Mouse (Mus musculus): Measurements from ENCODE around the gene Cdk18. TPM values are rescaled to one million over a fixed set of nuclear protein-coding genes. Genes with fewer than 3 reads are reported as not detected.

Cdk18 gene
- polyA plus RNA-seq, 1 experiment from 2014 or later, result 1.9 TPM

GRCm38 (mm10) chr1:132151908-132152307, 12.4 kb upstream of the Cdk18 start:
- no peaks in the 10 kb centered on the region for H3K27me3 ChIP-seq (replicated peaks; ENCODE audit: control insufficient read depth, insufficient read depth, low read length)
- H3K9me3 ChIP-seq (ENCODE audit: control insufficient read depth, low read length), result no peaks in the 10 kb centered on the region
- no peak overlapping the region for H3K4me3 ChIP-seq (replicated peaks; ENCODE audit: low read length)
- no peaks in the 10 kb centered on the region for H3K4me1 ChIP-seq (replicated peaks; ENCODE audit: control insufficient read depth, insufficient read depth, low read length)
- no peak overlapping the region for H3K27ac ChIP-seq (ENCODE audit: low read length)
- ATAC-seq, result no peak
- H3K9ac ChIP-seq (replicated peaks; ENCODE audit: low read depth, low read length), result no peak overlapping the region
- 74% methylated on average over 2 of the region's 2 CpGs for WGBS
- H3K36me3 ChIP-seq (ENCODE audit: control insufficient read depth, insufficient read depth), result no peaks in the 10 kb centered on the region
- H3K4me2 ChIP-seq (ENCODE audit: low read length), result no peak overlapping the region

DNA sequence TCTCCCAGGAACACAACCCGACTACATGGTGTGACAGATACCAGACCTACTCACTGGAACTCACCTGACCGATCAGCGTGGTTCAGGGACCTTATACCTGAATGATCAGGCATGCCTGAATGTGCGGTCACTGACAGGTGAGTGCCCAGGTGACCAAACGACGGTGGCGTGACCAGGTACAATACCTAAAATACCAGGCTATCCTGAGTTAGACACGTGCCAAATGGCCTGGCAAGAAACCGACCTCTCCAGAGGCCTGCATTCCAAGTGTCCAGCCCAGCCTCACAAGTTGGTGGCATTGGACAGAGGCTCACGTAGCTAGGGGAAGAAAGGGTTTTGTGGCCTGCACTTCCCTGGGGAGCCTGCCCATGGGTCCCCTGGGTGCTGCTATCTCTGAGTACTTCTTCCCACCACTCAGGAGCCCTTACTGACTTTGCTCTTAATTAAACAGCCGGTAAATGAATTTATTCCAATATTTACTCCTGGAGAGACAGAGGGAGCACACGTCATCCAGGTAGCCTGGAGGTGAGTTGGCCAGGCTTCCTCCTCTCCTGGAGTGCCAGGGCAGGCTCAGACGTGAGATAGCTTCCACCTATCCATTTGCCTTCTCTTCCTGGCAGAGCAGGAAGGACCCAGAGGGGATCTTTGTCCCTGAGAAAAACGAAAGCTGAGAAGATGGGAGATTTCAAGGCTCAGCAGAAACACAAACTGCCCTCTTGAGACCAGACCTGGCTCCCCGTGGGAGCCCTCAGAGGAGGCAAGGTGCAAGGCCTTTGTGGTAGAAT, 11.5 kb upstream of the Cdk18 start:
- no peak overlapping the region for H3K4me2 ChIP-seq (ENCODE audit: low read length)
- no peak overlapping the region for H3K9ac ChIP-seq (replicated peaks; ENCODE audit: low read depth, low read length)
- no peaks in the 10 kb centered on the region for H3K36me3 ChIP-seq (ENCODE audit: control insufficient read depth, insufficient read depth)
- WGBS, result 70% methylated on average over 15 of the region's 15 CpGs
- no peak overlapping the region for H3K4me3 ChIP-seq (replicated peaks; ENCODE audit: low read length)
- no peaks in the 10 kb centered on the region for H3K27me3 ChIP-seq (replicated peaks; ENCODE audit: control insufficient read depth, insufficient read depth, low read length)
- H3K9me3 ChIP-seq (ENCODE audit: control insufficient read depth, low read length), result no peaks in the 10 kb centered on the region
- no peak for ATAC-seq
- no peak overlapping the region for H3K27ac ChIP-seq (ENCODE audit: low read length)
- no peaks in the 10 kb centered on the region for H3K4me1 ChIP-seq (replicated peaks; ENCODE audit: control insufficient read depth, insufficient read depth, low read length)

DNA sequence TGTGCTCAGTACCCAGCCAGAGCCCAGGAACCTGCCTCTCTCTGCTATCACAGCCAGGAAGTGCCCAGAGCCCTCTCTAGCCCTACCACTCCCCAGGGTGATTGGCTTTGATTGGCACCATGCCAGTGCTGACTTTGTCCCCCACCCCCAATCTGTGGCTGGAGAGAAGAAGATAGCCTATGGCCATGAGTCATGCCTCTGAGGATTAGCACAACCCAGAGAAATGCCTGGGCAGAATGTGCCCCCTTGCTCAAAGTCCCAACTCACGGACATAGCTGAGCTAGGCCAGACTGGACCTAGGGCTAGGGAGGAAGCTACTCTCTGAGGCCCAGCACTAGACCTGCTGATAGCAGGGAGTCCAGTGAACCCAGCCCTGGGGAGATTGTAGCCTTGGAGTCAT, 10.7 kb upstream of the Cdk18 start:
- Histone ChIP-seq H3K4me3 (replicated peaks; ENCODE audit: low read length) (no peak overlapping the region), H3K9me3 (ENCODE audit: control insufficient read depth, low read length) (no peaks in the 10 kb centered on the region), H3K27me3 (replicated peaks; ENCODE audit: control insufficient read depth, insufficient read depth, low read length) (no peaks in the 10 kb centered on the region), H3K9ac (replicated peaks; ENCODE audit: low read depth, low read length) (no peak overlapping the region), H3K27ac (ENCODE audit: low read length) (no peak overlapping the region), H3K36me3 (ENCODE audit: control insufficient read depth, insufficient read depth) (no peaks in the 10 kb centered on the region), H3K4me2 (ENCODE audit: low read length) (no peak overlapping the region), H3K4me1 (replicated peaks; ENCODE audit: control insufficient read depth, insufficient read depth, low read length) (no peaks in the 10 kb centered on the region)
- 50% methylated on average over 1 of the region's 1 CpGs for WGBS
- ATAC-seq, result no peak

DNA sequence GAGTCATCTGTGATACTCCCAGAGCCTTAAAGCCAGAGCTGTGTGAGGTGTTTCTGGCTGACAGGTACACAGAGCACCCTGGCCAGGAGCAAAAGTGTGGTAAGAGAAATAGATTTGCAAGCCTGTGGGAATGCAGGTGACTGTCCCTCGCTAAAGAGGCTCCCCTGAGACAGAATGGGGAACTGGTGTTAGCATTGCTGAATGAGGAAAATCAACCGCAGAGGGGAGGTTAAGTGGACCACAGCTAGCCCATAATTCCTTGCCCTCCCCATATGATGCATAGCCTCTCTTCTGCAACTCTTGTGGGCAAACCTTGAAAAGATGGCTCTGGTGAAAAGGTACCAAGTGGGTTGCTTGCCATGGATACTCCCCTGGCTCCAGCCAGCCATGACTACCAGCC, 9.9 kb upstream of the Cdk18 start:
- Histone ChIP-seq H3K27me3 (replicated peaks; ENCODE audit: control insufficient read depth, insufficient read depth, low read length) (no peaks in the 10 kb centered on the region), H3K4me2 (ENCODE audit: low read length) (no peak overlapping the region), H3K4me1 (replicated peaks; ENCODE audit: control insufficient read depth, insufficient read depth, low read length) (peaks cover 2% of the 10 kb centered on the region), H3K36me3 (ENCODE audit: control insufficient read depth, insufficient read depth) (no peaks in the 10 kb centered on the region), H3K4me3 (replicated peaks; ENCODE audit: low read length) (no peak overlapping the region), H3K9ac (replicated peaks; ENCODE audit: low read depth, low read length) (no peak overlapping the region), H3K27ac (ENCODE audit: low read length) (no peak overlapping the region), H3K9me3 (ENCODE audit: control insufficient read depth, low read length) (no peaks in the 10 kb centered on the region)
- 69% methylated on average over 2 of the region's 2 CpGs for WGBS
- ATAC-seq, result no peak

GRCm38 (mm10) chr1:132145973-132146685, 6.6 kb upstream of the Cdk18 start:
- Histone ChIP-seq H3K4me3 (replicated peaks; ENCODE audit: low read length) (no peak overlapping the region), H3K9me3 (ENCODE audit: control insufficient read depth, low read length) (no peaks in the 10 kb centered on the region), H3K27ac (ENCODE audit: low read length) (no peak overlapping the region), H3K9ac (replicated peaks; ENCODE audit: low read depth, low read length) (no peak overlapping the region), H3K4me1 (replicated peaks; ENCODE audit: control insufficient read depth, insufficient read depth, low read length) (peaks cover 11% of the 10 kb centered on the region), H3K36me3 (ENCODE audit: control insufficient read depth, insufficient read depth) (no peaks in the 10 kb centered on the region), H3K4me2 (ENCODE audit: low read length) (no peak overlapping the region), H3K27me3 (replicated peaks; ENCODE audit: control insufficient read depth, insufficient read depth, low read length) (no peaks in the 10 kb centered on the region)
- 87% methylated on average over 8 of the region's 8 CpGs for WGBS
- no peak for ATAC-seq

DNA sequence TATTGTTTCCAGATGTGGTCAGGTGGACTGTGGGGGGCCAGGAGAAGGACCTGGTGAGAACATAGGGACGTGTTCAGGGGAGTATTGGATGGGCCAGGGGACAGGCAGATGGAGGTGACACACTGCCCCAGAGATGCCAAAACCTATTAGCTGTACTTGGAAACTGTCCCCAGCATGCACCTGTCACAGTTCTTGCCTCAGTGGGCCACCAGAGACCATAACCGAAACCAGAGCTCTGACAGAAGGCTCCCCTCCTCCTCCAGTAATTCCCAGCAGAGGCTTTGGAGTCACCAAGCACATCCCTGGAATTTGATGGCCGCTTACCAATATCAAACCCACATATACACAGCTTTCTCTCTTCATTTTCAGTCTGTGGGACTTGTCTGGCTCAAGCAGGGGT, 5.4 kb upstream of the Cdk18 start:
- ATAC-seq, result no peak
- H3K4me2 ChIP-seq (ENCODE audit: low read length), result no peak overlapping the region
- H3K4me1 ChIP-seq (replicated peaks; ENCODE audit: control insufficient read depth, insufficient read depth, low read length), result peaks cover 11% of the 10 kb centered on the region
- H3K9ac ChIP-seq (replicated peaks; ENCODE audit: low read depth, low read length), result no peak overlapping the region
- no peaks in the 10 kb centered on the region; the same call in 1 of the 2 replicates for H3K27me3 ChIP-seq (replicated peaks; ENCODE audit: control insufficient read depth, insufficient read depth, low read length)
- WGBS, result 78% methylated on average over 3 of the region's 3 CpGs
- no peaks in the 10 kb centered on the region for H3K9me3 ChIP-seq (ENCODE audit: control insufficient read depth, low read length)
- no peak overlapping the region for H3K4me3 ChIP-seq (replicated peaks; ENCODE audit: low read length)
- H3K36me3 ChIP-seq (ENCODE audit: control insufficient read depth, insufficient read depth), result no peaks in the 10 kb centered on the region
- H3K27ac ChIP-seq (ENCODE audit: low read length), result no peak overlapping the region

- no peak overlapping the region for H3K27ac ChIP-seq (ENCODE audit: low read length)
- H3K27me3 ChIP-seq (replicated peaks; ENCODE audit: control insufficient read depth, insufficient read depth, low read length), result peaks cover 5% of the 10 kb centered on the region; the same call in 1 of the 2 replicates
- H3K4me2 ChIP-seq (ENCODE audit: low read length), result no peak overlapping the region
- H3K36me3 ChIP-seq (ENCODE audit: control insufficient read depth, insufficient read depth), result no peaks in the 10 kb centered on the region
- H3K9me3 ChIP-seq (ENCODE audit: control insufficient read depth, low read length), result no peaks in the 10 kb centered on the region
- 4% methylated on average over 2 of the region's 2 CpGs for WGBS
- H3K9ac ChIP-seq (replicated peaks; ENCODE audit: low read depth, low read length), result no peak overlapping the region
- H3K4me3 ChIP-seq (replicated peaks; ENCODE audit: low read length), result no peak overlapping the region
- ATAC-seq, result peak; percentile 82
- H3K4me1 ChIP-seq (replicated peaks; ENCODE audit: control insufficient read depth, insufficient read depth, low read length), result peaks cover 16% of the 10 kb centered on the region
Observed at GRCm38 (mm10) chr1:132144223-132144622, 4.7 kb upstream of the Cdk18 start.

DNA sequence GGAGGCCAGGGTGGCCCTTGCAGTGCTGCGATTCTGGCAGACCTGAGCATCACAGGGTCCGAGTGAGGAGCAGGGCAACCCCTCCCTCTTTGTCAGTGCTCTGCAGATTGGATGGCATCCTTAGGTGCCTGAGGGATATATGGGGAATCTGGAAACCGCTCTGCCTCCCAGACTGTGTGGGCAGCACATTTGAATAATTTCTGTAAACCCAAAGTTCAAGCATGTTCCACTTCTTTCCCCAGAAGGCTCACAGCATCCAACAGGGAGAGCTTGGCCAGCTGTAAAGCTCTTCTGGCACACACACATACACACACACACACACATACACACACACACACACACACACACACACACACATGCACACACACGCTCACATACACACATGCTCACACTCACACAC, 4.2 kb upstream of the Cdk18 start:
- Histone ChIP-seq H3K4me3 (replicated peaks; ENCODE audit: low read length) (no peak overlapping the region), H3K27ac (ENCODE audit: low read length) (no peak overlapping the region; the same call in 1 of the 2 replicates), H3K4me2 (ENCODE audit: low read length) (no peak overlapping the region), H3K4me1 (replicated peaks; ENCODE audit: control insufficient read depth, insufficient read depth, low read length) (peaks cover 21% of the 10 kb centered on the region), H3K27me3 (replicated peaks; ENCODE audit: control insufficient read depth, insufficient read depth, low read length) (peaks cover 7% of the 10 kb centered on the region; the same call in 1 of the 2 replicates), H3K36me3 (ENCODE audit: control insufficient read depth, insufficient read depth) (no peaks in the 10 kb centered on the region), H3K9me3 (ENCODE audit: control insufficient read depth, low read length) (no peaks in the 10 kb centered on the region), H3K9ac (replicated peaks; ENCODE audit: low read depth, low read length) (no peak overlapping the region)
- ATAC-seq, result 0 out of 2 replicates have a peak, but pooled peaks have one; percentile 3
- 64% methylated on average over 4 of the region's 4 CpGs for WGBS

- Histone ChIP-seq H3K4me2 (ENCODE audit: low read length) (no peak overlapping the region), H3K27me3 (replicated peaks; ENCODE audit: control insufficient read depth, insufficient read depth, low read length) (peaks cover 8% of the 10 kb centered on the region; the same call in 1 of the 2 replicates), H3K27ac (ENCODE audit: low read length) (no peak overlapping the region), H3K9ac (replicated peaks; ENCODE audit: low read depth, low read length) (no peak overlapping the region), H3K4me3 (replicated peaks; ENCODE audit: low read length) (no peak overlapping the region), H3K9me3 (ENCODE audit: control insufficient read depth, low read length) (no peaks in the 10 kb centered on the region), H3K36me3 (ENCODE audit: control insufficient read depth, insufficient read depth) (no peaks in the 10 kb centered on the region), H3K4me1 (replicated peaks; ENCODE audit: control insufficient read depth, insufficient read depth, low read length) (peaks cover 21% of the 10 kb centered on the region)
- no peak for ATAC-seq
- 69% methylated on average over 5 of the region's 5 CpGs for WGBS
Observed at GRCm38 (mm10) chr1:132143079-132143478, 3.6 kb upstream of the Cdk18 start.
